Mouse (Mus musculus): ENCODE data around the gene Gpr3. TPM values are rescaled to one million over a fixed set of nuclear protein-coding genes. Genes with fewer than 3 reads are reported as not detected.

The Gpr3 gene
- polyA plus RNA-seq, 1 experiment from 2014 or later: 0.28 TPM

GRCm38 (mm10) chr4:133210788-133211390 lies 1.4 kb downstream of the Gpr3 start:
- peaks cover 26% of the 10 kb centered on the region for H3K4me1 ChIP-seq
- H3K9me3 ChIP-seq: no peaks in the 10 kb centered on the region
- no peak overlapping the region for H3K4me3 ChIP-seq
- no peak overlapping the region for H3K9ac ChIP-seq
- 89% methylated on average over 19 of the region's 19 CpGs for WGBS
- H3K27me3 ChIP-seq (replicated peaks): peaks cover 67% of the 10 kb centered on the region
- H3K27ac ChIP-seq (replicated peaks): no peak overlapping the region
- no peaks in the 10 kb centered on the region for H3K36me3 ChIP-seq
- ATAC-seq (ENCODE audit: extremely low read depth, insufficient number of reproducible peaks, low FRiP score, low TSS enrichment): no peak
- H3K4me2 ChIP-seq: no peak overlapping the region

- no peak for ATAC-seq (ENCODE audit: extremely low read depth, insufficient number of reproducible peaks, low FRiP score, low TSS enrichment)
- Histone ChIP-seq H3K9me3 (no peaks in the 10 kb centered on the region), H3K36me3 (no peaks in the 10 kb centered on the region), H3K27ac (replicated peaks) (no peak overlapping the region), H3K4me2 (no peak overlapping the region), H3K4me1 (peaks cover 26% of the 10 kb centered on the region), H3K9ac (no peak overlapping the region), H3K27me3 (replicated peaks) (peaks cover 63% of the 10 kb centered on the region), H3K4me3 (no peak overlapping the region)
- 89% methylated on average over 24 of the region's 24 CpGs for WGBS
Measured at GRCm38 (mm10) chr4:133210023-133210787, 2.1 kb downstream of the Gpr3 start.

GRCm38 (mm10) chr4:133209366-133209765 lies 3.0 kb downstream of the Gpr3 start:
- H3K4me2 ChIP-seq: no peak overlapping the region
- H3K4me1 ChIP-seq: peaks cover 35% of the 10 kb centered on the region
- H3K36me3 ChIP-seq: no peaks in the 10 kb centered on the region
- H3K27me3 ChIP-seq (replicated peaks): peaks cover 56% of the 10 kb centered on the region
- 5% methylated on average over 11 of the region's 11 CpGs for WGBS
- H3K27ac ChIP-seq (replicated peaks): no peak overlapping the region
- H3K9me3 ChIP-seq: no peaks in the 10 kb centered on the region
- H3K9ac ChIP-seq: peak overlapping the region; percentile 37; the same call in 1 of the 2 replicates
- no peak for ATAC-seq (ENCODE audit: extremely low read depth, insufficient number of reproducible peaks, low FRiP score, low TSS enrichment)
- H3K4me3 ChIP-seq: no peak overlapping the region

- H3K4me2 ChIP-seq: peak overlapping the region; percentile 28
- H3K36me3 ChIP-seq: no peaks in the 10 kb centered on the region
- H3K4me3 ChIP-seq: no peak overlapping the region
- ATAC-seq (ENCODE audit: extremely low read depth, insufficient number of reproducible peaks, low FRiP score, low TSS enrichment): no peak
- H3K9ac ChIP-seq: peak overlapping the region; percentile 73
- peaks cover 48% of the 10 kb centered on the region for H3K4me1 ChIP-seq
- peaks cover 13% of the 10 kb centered on the region for H3K27me3 ChIP-seq (replicated peaks)
- 20% methylated on average over 7 of the region's 7 CpGs for WGBS
- no peaks in the 10 kb centered on the region for H3K9me3 ChIP-seq
- peak overlapping the region; percentile 72 for H3K27ac ChIP-seq (replicated peaks)
Measured at GRCm38 (mm10) chr4:133204379-133204778, 8.0 kb downstream of the Gpr3 start.

- no peaks in the 10 kb centered on the region for H3K36me3 ChIP-seq
- H3K4me3 ChIP-seq: no peak overlapping the region
- no peak overlapping the region for H3K27ac ChIP-seq (replicated peaks)
- H3K4me2 ChIP-seq: no peak overlapping the region
- H3K4me1 ChIP-seq: peaks cover 53% of the 10 kb centered on the region
- no peaks in the 10 kb centered on the region for H3K9me3 ChIP-seq
- WGBS: 61% methylated on average over 3 of the region's 3 CpGs
- no peak overlapping the region for H3K9ac ChIP-seq
- H3K27me3 ChIP-seq (replicated peaks): peaks cover 6% of the 10 kb centered on the region; the same call in 1 of the 2 replicates
- no peak for ATAC-seq (ENCODE audit: extremely low read depth, insufficient number of reproducible peaks, low FRiP score, low TSS enrichment)
Measured at GRCm38 (mm10) chr4:133203591-133203990, 8.7 kb downstream of the Gpr3 start.

GRCm38 (mm10) chr4:133202254-133202653 lies 10.1 kb downstream of the Gpr3 start:
- 93% methylated on average over 3 of the region's 3 CpGs for WGBS
- no peak overlapping the region for H3K4me3 ChIP-seq
- H3K4me2 ChIP-seq: no peak overlapping the region
- H3K4me1 ChIP-seq: peaks cover 66% of the 10 kb centered on the region
- H3K27me3 ChIP-seq (replicated peaks): no peaks in the 10 kb centered on the region
- H3K9ac ChIP-seq: no peak overlapping the region
- H3K9me3 ChIP-seq: no peaks in the 10 kb centered on the region
- no peaks in the 10 kb centered on the region for H3K36me3 ChIP-seq
- no peak overlapping the region for H3K27ac ChIP-seq (replicated peaks)
- no peak for ATAC-seq (ENCODE audit: extremely low read depth, insufficient number of reproducible peaks, low FRiP score, low TSS enrichment)

GRCm38 (mm10) chr4:133201006-133201771 lies 11.1 kb downstream of the Gpr3 start:
- peak overlapping the region; percentile 93 for H3K27ac ChIP-seq (replicated peaks)
- H3K36me3 ChIP-seq: peaks cover 10% of the 10 kb centered on the region
- ATAC-seq (ENCODE audit: extremely low read depth, insufficient number of reproducible peaks, low FRiP score, low TSS enrichment): no peak
- no peaks in the 10 kb centered on the region for H3K9me3 ChIP-seq
- 58% methylated on average over 8 of the region's 8 CpGs for WGBS
- no peaks in the 10 kb centered on the region for H3K27me3 ChIP-seq (replicated peaks)
- peak overlapping the region; percentile 64 for H3K9ac ChIP-seq
- no peak overlapping the region for H3K4me3 ChIP-seq
- no peak overlapping the region for H3K4me2 ChIP-seq
- H3K4me1 ChIP-seq: peaks cover 77% of the 10 kb centered on the region

GRCm38 (mm10) chr4:133200343-133200742 lies 12.0 kb downstream of the Gpr3 start:
- Histone ChIP-seq H3K9me3 (no peaks in the 10 kb centered on the region), H3K27ac (replicated peaks) (peak overlapping the region; percentile 93), H3K4me3 (no peak overlapping the region), H3K4me1 (peaks cover 84% of the 10 kb centered on the region), H3K9ac (peak overlapping the region; percentile 64), H3K36me3 (peaks cover 19% of the 10 kb centered on the region), H3K4me2 (peak overlapping the region; percentile 51), H3K27me3 (replicated peaks) (no peaks in the 10 kb centered on the region)
- WGBS: 39% methylated on average over 21 of the region's 21 CpGs
- ATAC-seq (ENCODE audit: extremely low read depth, insufficient number of reproducible peaks, low FRiP score, low TSS enrichment): no peak

- H3K4me3 ChIP-seq: no peak overlapping the region
- H3K9ac ChIP-seq: peak overlapping the region; percentile 64
- peaks cover 25% of the 10 kb centered on the region for H3K36me3 ChIP-seq
- peak overlapping the region; percentile 51 for H3K4me2 ChIP-seq
- H3K27ac ChIP-seq (replicated peaks): peak overlapping the region; percentile 93
- whole genome bisulfite sequencing: 33% methylated on average over 6 of the region's 6 CpGs
- no peaks in the 10 kb centered on the region for H3K9me3 ChIP-seq
- no peaks in the 10 kb centered on the region for H3K27me3 ChIP-seq (replicated peaks)
- no peak for ATAC-seq (ENCODE audit: extremely low read depth, insufficient number of reproducible peaks, low FRiP score, low TSS enrichment)
- peaks cover 79% of the 10 kb centered on the region for H3K4me1 ChIP-seq
Measured at GRCm38 (mm10) chr4:133199743-133200142, 12.6 kb downstream of the Gpr3 start.

GRCm38 (mm10) chr4:133198337-133199180 lies 13.8 kb downstream of the Gpr3 start:
- WGBS: 21% methylated on average over 19 of the region's 19 CpGs
- 0 out of 2 replicates have a peak, but pooled peaks have one; percentile 10 for ATAC-seq (ENCODE audit: extremely low read depth, insufficient number of reproducible peaks, low FRiP score, low TSS enrichment)
- H3K27me3 ChIP-seq (replicated peaks): no peaks in the 10 kb centered on the region
- H3K9me3 ChIP-seq: no peaks in the 10 kb centered on the region
- H3K4me2 ChIP-seq: peak overlapping the region; percentile 10; the same call in 1 of the 2 replicates
- H3K36me3 ChIP-seq: peaks cover 37% of the 10 kb centered on the region
- no peak overlapping the region for H3K4me3 ChIP-seq
- H3K4me1 ChIP-seq: peaks cover 68% of the 10 kb centered on the region
- H3K9ac ChIP-seq: peak overlapping the region; percentile 67
- H3K27ac ChIP-seq (replicated peaks): peak overlapping the region; percentile 93
